Mouse (Mus musculus): ENCODE results near the gene Clasp2.
"Not testable (repeated sequence)": the region's sequence is repeated elsewhere in the genome, so short reads cannot be mapped to it uniquely, and the experiment has no call there.

The Clasp2 gene

GRCm38 (mm10) chr9:113815836-113816235, 74.6 kb downstream of the Clasp2 start:
- no peak for DNase-seq (ENCODE audit: low spot score in 2 of 2)

DNA sequence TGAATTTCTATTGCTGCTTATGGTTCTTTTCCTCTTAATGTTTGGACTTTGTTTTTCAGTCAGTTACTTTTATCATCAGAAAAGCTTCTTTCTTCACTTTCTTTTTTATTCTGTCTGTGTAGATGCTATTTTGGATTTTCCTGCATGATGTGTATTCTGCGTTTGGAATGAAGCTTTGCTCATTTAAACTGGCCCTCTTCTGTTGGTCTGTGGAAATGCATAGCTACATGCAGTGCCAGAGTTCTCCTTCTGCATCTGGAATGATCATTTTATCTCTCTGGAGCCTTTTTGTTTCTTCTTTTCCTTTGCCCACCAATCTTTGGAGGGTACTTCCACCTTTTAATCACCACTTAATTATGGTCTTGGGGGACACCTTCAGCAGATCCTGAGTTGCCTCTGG, 80.9 kb downstream of the Clasp2 start:
- no peak for DNase-seq (ENCODE audit: low spot score in 2 of 2)

DNA sequence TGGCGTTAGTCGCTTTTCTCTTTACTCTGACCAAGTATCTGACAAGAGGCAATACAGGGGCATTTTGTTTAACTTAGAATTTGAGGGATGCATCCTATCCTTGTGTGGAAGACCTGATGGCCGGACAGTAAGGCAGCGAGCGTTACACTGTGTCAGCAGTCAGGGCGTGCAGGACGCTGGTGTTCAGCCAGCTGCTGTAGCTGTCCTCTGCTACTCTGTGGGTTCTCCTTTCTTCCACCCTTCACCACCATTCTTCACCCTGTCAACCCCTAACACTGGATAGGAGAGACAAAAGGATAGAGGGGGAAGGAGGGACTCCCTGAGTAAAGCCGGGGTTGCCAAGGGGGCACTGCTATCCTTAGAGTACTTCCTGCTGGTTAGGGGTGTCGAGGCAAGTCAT, 87.4 kb downstream of the Clasp2 start:
- no peak for DNase-seq (ENCODE audit: low spot score in 2 of 2)

DNA sequence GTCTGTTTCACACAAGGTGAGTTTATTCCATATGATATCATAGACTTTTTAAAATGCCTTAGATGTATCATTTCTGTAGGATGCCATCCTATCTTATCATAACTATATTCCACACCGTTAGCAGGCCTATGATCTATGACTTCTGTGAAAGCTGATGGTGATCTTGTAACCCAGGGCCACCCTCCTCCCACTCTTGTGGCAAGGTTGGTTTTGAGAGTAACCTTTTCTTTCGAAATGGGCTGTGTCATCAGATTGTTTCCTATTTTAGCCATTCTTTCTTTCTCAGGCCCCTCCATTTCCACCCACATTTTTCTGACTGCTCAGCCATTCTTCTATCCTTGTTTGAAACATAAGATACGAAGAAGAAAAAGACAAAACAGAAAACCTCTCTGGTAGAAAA, 88.9 kb downstream of the Clasp2 start:
- no peak for DNase-seq (ENCODE audit: low spot score in 2 of 2)

DNA sequence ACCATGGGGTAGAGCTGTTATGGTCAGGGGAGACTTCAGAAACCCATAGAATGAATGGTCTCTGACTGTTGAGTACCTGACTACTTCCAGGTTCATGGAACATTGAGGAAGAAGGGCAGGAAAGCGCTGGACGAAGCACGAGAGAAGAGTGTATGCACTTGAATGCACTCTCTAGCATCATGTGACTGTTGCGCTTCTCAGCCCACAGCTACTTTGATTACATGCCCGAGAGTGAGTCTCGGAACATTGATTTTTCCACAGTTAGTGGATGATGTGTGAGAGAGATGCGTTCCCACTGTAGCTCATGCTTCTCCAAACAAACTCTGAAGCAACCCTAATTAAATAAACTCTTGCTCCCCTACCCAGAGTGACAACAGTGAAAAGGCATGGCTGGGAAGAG, 92.2 kb downstream of the Clasp2 start:
- DNase-seq (ENCODE audit: low spot score in 2 of 2), result no peak

GRCm38 (mm10) chr9:113837001-113837400, 95.7 kb downstream of the Clasp2 start:
- DNase-seq (ENCODE audit: low spot score in 2 of 2), result no peak

GRCm38 (mm10) chr9:113837461-113837860, 96.2 kb downstream of the Clasp2 start:
- no peak for DNase-seq (ENCODE audit: low spot score in 2 of 2)

- no peak for DNase-seq (ENCODE audit: low spot score in 2 of 2)
Measured at GRCm38 (mm10) chr9:113844029-113844428, 102.8 kb downstream of the Clasp2 start.

DNA sequence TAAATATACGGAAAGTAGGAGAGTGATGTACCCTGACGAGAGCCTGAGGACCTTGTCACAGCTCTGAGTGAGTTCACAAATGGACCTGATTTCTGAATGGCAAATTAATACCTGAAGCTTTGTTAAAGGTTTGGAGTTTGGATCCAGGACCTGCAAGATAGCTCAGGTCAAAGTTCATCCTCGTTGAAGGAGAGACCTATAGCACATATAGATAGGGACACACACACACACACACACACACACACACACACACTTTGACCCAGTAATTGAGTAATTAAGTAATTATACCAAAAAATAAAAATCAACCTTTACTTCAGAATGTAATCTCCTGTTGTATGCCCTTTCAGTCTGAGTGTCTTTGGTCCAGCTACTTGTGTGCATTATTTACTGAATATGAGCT, 114.2 kb downstream of the Clasp2 start:
- DNase-seq (ENCODE audit: low spot score in 2 of 2), result no peak

DNA sequence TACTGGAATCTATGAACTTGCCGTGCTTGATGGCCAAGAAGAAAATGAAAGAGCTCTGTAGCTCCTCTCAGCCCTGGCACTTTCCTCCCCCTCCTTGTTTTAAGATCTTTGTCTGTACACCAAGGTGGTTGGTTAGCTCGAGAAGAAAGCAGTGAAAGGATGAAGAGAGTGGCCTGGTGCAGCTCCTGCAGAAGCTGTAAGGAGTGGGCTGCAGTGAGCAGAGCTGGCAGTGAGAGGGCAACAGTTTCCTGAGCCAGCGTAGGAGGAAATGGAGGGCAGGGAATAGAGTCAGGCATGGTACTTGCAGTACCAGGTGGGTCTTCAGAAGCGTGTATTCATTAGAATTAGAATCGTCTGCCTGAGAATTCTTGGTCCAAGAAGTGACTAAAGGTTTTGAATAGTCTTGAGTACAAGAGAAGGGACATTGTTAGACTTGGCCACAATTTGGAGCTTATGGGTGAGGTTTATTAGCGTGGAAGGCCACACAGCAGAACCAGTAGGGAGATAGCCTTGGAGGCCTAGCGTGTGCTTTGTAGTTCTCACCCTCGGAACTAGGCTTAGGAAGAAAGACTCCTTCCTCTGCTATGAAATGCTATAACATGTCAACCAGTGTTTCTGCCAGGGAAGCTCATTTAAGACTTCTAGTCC, 116.1 kb downstream of the Clasp2 start:
- DNase-seq (ENCODE audit: low spot score in 2 of 2), result no peak

DNA sequence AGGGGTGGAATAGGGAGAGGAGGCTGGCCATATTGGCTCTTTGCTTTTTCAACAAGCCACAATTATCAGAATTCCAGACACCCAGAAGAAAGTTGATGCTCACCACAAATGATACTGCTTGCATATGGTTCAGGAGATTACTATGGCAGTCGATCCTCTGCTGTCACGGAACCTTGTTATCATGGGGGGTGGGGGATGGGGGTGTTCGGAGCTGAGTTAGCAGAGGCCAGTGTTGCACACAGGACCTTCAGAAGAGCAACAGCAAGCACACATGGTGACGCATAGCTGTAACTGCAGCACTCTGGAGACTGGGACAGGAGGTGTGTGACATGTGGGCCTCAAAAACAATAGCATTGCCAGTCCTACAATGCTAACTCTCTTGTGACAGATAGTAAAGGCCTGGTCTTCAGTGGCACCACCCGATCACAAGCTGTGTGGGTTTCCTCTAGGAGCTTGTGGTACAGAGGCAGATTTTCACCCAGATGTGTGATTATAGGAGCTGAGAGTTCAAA, 116.7 kb downstream of the Clasp2 start:
- no peak for DNase-seq (ENCODE audit: low spot score in 2 of 2)

GRCm38 (mm10) chr9:113859420-113859819, 118.1 kb downstream of the Clasp2 start:
- no peak for DNase-seq (ENCODE audit: low spot score in 2 of 2)

DNA sequence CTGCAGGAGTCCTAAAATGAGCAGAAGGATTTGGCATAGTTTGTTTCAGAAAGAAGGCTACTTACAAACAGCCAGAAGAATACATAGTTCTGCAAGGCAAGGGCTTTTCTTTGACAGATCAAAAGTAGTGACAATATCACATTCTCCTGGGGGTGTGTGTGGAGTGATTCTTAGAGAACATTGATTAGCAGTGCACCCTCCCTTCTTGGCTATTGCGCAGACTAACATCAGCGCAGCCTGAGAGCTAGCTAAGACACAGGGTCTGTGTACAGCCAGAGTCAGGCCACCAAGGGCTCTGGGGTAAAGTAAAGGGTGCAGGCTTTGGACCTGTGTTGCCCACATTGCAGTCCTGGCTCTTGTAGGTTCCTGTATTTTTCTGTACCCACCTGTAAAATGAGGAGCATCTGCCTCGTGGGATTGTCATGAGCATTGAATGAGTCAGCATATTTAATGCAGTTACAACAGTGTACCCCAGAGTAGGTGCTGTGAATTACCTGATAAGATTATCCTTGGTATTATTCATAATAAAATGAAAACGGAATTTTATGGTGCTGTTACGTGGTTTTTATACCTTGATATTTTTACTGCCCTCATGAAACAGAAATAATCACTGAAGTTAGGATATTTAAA, 122.2 kb downstream of the Clasp2 start:
- no peak for DNase-seq (ENCODE audit: low spot score in 2 of 2)

DNA sequence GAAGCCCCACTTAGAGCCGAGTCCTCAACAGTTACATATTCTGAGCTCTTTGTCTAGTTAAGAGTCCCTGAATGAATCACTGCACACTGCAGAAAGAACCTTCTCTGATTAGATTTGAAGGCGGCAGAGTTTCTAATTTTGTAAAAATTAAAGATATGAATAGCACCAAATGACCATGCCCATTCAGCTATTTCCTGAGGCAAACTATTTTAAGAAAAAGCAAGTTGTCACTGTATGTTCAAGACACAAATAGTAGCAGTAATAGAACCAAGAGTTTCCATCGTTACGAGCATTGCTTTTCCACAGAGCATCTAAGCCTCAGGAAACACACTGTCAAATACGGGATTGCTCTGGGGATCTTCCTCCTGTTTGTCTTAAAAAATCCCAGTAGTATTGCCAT, 126.7 kb downstream of the Clasp2 start:
- DNase-seq (ENCODE audit: low spot score in 2 of 2), result no peak

DNA sequence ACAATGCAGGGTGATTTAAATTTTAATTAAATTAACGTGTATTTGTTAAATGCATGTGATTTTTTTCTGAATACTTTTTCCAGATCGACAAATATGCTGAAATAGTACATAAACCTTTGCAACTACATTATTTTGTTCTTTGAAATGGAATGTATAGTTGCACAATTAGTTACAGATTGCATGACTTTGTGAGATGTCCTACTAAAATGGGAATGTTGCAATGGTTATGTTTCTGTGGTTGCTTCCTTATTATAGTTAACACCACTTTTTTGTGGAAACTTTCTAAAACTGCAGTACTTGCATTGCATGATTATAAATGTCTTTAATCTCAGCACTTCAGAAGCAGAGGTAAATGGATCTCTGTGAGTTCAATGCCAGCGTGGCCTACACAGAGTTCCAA, 153.6 kb downstream of the Clasp2 start:
- no peak for DNase-seq (ENCODE audit: low spot score in 2 of 2)

DNA sequence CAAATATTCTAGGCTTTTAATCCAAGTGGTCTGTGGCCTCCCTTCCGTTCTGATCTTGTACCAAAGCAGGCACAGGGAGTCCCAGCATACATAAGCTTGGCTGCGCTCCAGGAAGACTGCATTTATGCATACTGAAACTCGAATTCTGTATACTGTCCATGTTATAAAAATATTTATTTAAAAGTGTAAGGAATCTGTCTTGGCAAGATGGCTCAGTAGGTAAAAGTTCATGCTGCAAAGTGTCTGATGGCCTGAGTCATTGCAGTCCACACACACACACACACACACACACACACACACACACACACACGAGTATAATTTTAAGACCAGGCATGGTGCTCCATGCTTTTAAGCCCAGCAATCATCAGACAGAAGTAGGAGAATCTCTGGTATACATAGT, 161.9 kb downstream of the Clasp2 start:
- no peak for DNase-seq (ENCODE audit: low spot score in 2 of 2)

- DNase-seq (ENCODE audit: low spot score in 2 of 2), result not testable (repeated sequence)
Measured at GRCm38 (mm10) chr9:113904315-113904714, 163.0 kb downstream of the Clasp2 start.

DNA sequence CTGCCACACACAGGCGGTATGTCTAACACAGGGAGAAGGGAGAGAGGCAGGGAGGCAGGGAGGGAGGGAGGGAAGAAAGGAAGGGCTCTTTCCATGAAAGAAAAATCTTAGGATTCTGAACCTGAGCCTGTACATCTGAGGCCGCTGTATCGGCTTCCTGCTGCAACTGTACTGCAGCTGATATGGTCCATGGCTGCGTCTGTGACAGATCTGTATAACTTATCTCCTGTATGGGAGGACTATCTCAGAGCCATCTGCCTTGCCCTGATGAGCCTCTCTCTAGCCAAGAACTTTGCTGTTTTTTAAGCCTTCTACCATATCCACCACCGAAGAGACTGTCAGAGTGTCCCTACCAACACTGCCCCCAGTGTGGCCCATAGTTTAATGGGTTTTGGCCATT, 174.5 kb downstream of the Clasp2 start:
- DNase-seq (ENCODE audit: low spot score in 2 of 2), result no peak

GRCm38 (mm10) chr9:113922677-113923076, 181.4 kb downstream of the Clasp2 start:
- no peak for DNase-seq (ENCODE audit: low spot score in 2 of 2)

DNA sequence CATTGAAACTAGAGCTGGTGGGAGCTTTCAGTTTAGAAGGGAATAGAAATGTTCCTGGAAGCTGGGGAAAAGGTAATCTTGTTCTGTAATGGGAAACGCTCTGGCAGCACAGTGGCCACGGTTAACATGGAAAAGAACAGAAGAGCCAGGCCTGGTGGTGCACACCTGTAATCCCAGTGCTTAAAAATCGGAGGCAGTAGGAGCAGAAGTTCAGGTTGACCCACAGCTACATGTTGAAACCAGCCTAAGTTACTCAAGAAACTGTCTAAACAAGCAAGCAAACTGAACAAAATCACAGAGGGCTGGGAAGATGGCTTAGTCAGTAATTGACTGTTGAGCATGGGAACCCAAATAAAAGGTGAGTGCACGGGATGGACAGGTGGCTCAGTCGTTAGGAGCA, 183.6 kb downstream of the Clasp2 start:
- DNase-seq (ENCODE audit: low spot score in 2 of 2), result no peak

GRCm38 (mm10) chr9:113928591-113928990, 187.3 kb downstream of the Clasp2 start:
- no peak for DNase-seq (ENCODE audit: low spot score in 2 of 2)

DNA sequence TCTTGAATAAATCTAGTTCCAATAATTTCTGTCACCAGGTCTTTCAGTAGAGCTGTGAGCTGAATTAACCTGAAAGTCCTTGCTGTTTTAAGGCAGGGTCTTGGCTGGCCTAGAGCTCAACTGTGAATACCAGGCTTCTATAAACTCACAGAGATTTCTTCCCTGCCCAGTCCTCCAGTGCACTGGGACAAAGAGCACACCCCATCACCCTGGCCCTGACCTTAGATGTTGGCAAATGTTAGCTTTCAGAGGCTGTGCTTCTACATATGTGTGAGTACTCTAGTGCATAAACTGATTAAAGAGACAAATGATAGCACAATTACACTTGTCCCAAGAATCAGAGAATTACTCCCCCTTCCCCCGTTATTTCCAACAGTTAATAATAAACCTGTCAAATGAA, 188.4 kb downstream of the Clasp2 start:
- DNase-seq (ENCODE audit: low spot score in 2 of 2), result no peak

DNA sequence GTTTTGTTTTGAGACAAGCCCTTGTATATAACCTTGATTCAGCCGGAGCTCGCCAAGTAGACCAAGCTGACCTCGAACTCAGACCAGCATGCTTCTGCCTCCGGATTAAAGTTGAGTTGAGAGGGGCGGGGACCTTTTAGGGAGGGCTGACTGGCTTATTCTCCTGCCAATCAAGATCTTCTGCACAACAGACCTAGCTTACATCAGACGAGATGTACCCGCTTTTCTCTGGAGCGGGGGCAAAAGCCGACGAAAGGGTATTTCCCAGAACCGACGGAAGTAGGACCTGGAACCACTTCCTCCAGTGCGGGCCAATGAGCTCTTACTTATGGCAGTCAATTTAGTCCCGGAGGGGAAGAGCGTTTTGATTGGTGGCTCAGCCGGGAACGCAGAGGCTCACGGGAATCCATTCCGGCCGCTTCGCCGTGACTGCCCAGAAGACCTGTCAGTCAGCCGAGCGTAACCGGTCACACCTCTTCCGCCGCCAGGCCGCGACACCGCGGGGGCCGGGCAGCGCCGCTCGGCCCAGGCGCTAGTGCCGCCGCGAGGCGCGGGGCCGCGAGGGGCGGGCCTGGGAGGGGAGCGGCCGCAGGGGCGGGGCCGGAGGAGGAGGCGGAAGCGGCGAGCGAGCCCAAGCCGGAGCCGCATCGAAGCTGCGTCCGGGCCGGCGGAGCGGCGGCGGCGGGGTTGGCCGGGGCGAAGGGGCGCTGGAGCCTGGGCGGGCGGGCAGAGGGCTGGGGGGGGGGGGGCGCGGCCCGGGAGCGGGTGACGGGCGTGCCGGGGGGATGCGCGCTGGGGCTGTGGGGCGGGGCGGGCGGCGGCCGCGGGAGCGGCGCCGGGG, 189.5 kb downstream of the Clasp2 start, which contains the start of gene Ubp1:
Gene Ubp1, plus strand, starts transcription at position 401 of the 841 bp plus-strand sequence.
- peak; percentile 93 to 95 for DNase-seq (ENCODE audit: low spot score in 2 of 2)

Data from urinary bladder, postnatal 4 days (tissue).